Comparison of ENCODE assay signal across 13 mouse cellular contexts in the genomic region with DNA sequence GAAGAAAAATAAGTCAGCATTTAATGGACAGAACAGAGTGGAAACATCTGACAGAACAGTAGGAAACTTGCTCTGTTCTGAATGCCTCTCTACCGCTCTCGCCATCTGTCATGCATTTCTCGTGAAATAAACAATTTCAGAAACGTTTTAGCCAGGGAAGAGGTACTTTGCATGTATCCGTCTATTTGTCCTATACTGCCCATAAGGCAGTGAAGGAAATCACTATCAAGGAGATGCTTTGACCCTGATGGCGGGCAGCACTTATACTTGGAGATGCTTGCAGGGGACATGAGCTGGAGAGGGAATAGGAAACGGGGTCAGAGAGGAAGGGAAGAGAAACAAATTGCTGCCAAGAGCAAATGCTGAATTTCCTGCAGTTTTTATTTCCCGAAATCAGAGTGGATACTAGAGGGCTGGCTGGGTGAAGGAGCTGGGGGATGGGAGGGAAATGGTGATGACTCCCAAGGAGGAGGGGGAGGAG. TPM values are rescaled to one million over a fixed set of nuclear protein-coding genes. Genes with fewer than 3 reads are reported as not detected.
DNase-seq lines count a peak whose midpoint lies in the region; ATAC-seq and TF ChIP-seq lines count a peak whose summit lies in the region.
"Had no signal": no experiment of that assay in that cellular context is flagged by ENCODE, and none has a peak within 500 bp of the region (broad histone marks: within the 10 kb centered on the region; RNA-seq: fewer than 3 reads in every experiment).

No protein-coding gene starts in this region.

- no peak overlapping the region for H3K4me3 ChIP-seq in embryonic facial prominence, embryonic 12.5 days
- no peak overlapping the region for H3K4me3 ChIP-seq in embryonic facial prominence, embryonic 10.5 days
- H3K4me3 ChIP-seq in kidney, embryonic 15.5 days (replicated peaks): no peak overlapping the region
- no peak overlapping the region for H3K4me3 ChIP-seq in stomach, postnatal 0 days (ENCODE audit: low read depth, low read length)
- H3K4me3 ChIP-seq in midbrain, embryonic 11.5 days (ENCODE audit: low read depth, low read length): no peak overlapping the region
- H3K4me3 ChIP-seq: limb, embryonic 12.5 days; megakaryocyte, embryonic 14.5 days had no signal

- H3K9ac ChIP-seq in embryonic facial prominence, embryonic 12.5 days: no peak overlapping the region
- no peak overlapping the region for H3K9ac ChIP-seq in kidney, embryonic 15.5 days
- no peak overlapping the region for H3K9ac ChIP-seq in stomach, postnatal 0 days (ENCODE audit: low read length)
- no peak overlapping the region for H3K9ac ChIP-seq in midbrain, embryonic 11.5 days (ENCODE audit: low read length)
- H3K9ac ChIP-seq: limb, embryonic 12.5 days had no signal

- no peaks in the 10 kb centered on the region for H3K36me3 ChIP-seq in embryonic facial prominence, embryonic 12.5 days
- no peaks in the 10 kb centered on the region for H3K36me3 ChIP-seq in embryonic facial prominence, embryonic 10.5 days (replicated peaks)
- no peaks in the 10 kb centered on the region for H3K36me3 ChIP-seq in kidney, embryonic 15.5 days
- no peaks in the 10 kb centered on the region for H3K36me3 ChIP-seq in stomach, postnatal 0 days (ENCODE audit: control insufficient read depth, insufficient read depth, low read length)
- H3K36me3 ChIP-seq in midbrain, embryonic 11.5 days (ENCODE audit: control insufficient read depth, insufficient read depth, low read length): no peaks in the 10 kb centered on the region
- H3K36me3 ChIP-seq: limb, embryonic 12.5 days had no signal

- no peaks in the 10 kb centered on the region for H3K9me3 ChIP-seq in embryonic facial prominence, embryonic 12.5 days
- peaks cover 7% of the 10 kb centered on the region; the same call in 1 of the 2 replicates for H3K9me3 ChIP-seq in embryonic facial prominence, embryonic 10.5 days
- no peaks in the 10 kb centered on the region for H3K9me3 ChIP-seq in kidney, embryonic 15.5 days (replicated peaks)
- no peaks in the 10 kb centered on the region for H3K9me3 ChIP-seq in stomach, postnatal 0 days (ENCODE audit: control insufficient read depth, low read length)
- H3K9me3 ChIP-seq in midbrain, embryonic 11.5 days (ENCODE audit: control insufficient read depth, low read length): no peaks in the 10 kb centered on the region; the same call in 1 of the 2 replicates
- H3K9me3 ChIP-seq: limb, embryonic 12.5 days had no signal

- no peaks in the 10 kb centered on the region for H3K27me3 ChIP-seq in embryonic facial prominence, embryonic 12.5 days
- H3K27me3 ChIP-seq in embryonic facial prominence, embryonic 10.5 days (replicated peaks; ENCODE audit: low read depth, poor library complexity, severe bottlenecking): no peaks in the 10 kb centered on the region
- no peaks in the 10 kb centered on the region for H3K27me3 ChIP-seq in kidney, embryonic 15.5 days
- H3K27me3 ChIP-seq in stomach, postnatal 0 days (ENCODE audit: control insufficient read depth, insufficient read depth, low read length): no peaks in the 10 kb centered on the region
- H3K27me3 ChIP-seq in midbrain, embryonic 11.5 days (ENCODE audit: control insufficient read depth, insufficient read depth, low read length): no peaks in the 10 kb centered on the region
- H3K27me3 ChIP-seq: limb, embryonic 12.5 days; megakaryocyte, embryonic 14.5 days had no signal

- TF ChIP-seq EP300 in stomach, postnatal 0 days (optimal IDR thresholded peaks at IDR 0.05): no peak

- H3K4me2 ChIP-seq in embryonic facial prominence, embryonic 12.5 days (replicated peaks): 0 out of 2 replicates have a peak overlapping the region, but pooled peaks have one; percentile 9
- no peak overlapping the region for H3K4me2 ChIP-seq in kidney, embryonic 15.5 days
- H3K4me2 ChIP-seq in stomach, postnatal 0 days (replicated peaks; ENCODE audit: low read depth): 0 out of 2 replicates have a peak overlapping the region, but pooled peaks have one; percentile 14
- H3K4me2 ChIP-seq in midbrain, embryonic 11.5 days: no peak overlapping the region
- H3K4me2 ChIP-seq: limb, embryonic 12.5 days had no signal

- H3K27ac ChIP-seq in embryonic facial prominence, embryonic 12.5 days: no peak overlapping the region
- no peak overlapping the region for H3K27ac ChIP-seq in embryonic facial prominence, embryonic 10.5 days (replicated peaks)
- peak overlapping the region; percentile 56 for H3K27ac ChIP-seq in kidney, embryonic 15.5 days
- no peak overlapping the region for H3K27ac ChIP-seq in stomach, postnatal 0 days (replicated peaks)
- H3K27ac ChIP-seq in midbrain, embryonic 11.5 days (ENCODE audit: low read depth, low read length): no peak overlapping the region
- H3K27ac ChIP-seq: limb, embryonic 12.5 days had no signal

- WGBS in embryonic facial prominence, embryonic 12.5 days: 50% methylated on average over 8 of the region's 8 CpGs
- 76% methylated on average over 8 of the region's 8 CpGs for WGBS in embryonic facial prominence, embryonic 10.5 days
- 53% methylated on average over 8 of the region's 8 CpGs for WGBS in kidney, embryonic 15.5 days
- 48% methylated on average over 8 of the region's 8 CpGs for WGBS in stomach, postnatal 0 days
- 74% methylated on average over 8 of the region's 8 CpGs for WGBS in midbrain, embryonic 11.5 days

- H3K4me1 ChIP-seq in embryonic facial prominence, embryonic 12.5 days: no peaks in the 10 kb centered on the region
- no peaks in the 10 kb centered on the region for H3K4me1 ChIP-seq in embryonic facial prominence, embryonic 10.5 days
- peaks cover 5% of the 10 kb centered on the region; the same call in 1 of the 2 replicates for H3K4me1 ChIP-seq in kidney, embryonic 15.5 days
- no peaks in the 10 kb centered on the region for H3K4me1 ChIP-seq in stomach, postnatal 0 days (replicated peaks; ENCODE audit: control insufficient read depth, insufficient read depth)
- H3K4me1 ChIP-seq in midbrain, embryonic 11.5 days (ENCODE audit: control insufficient read depth, insufficient read depth, low read length): no peaks in the 10 kb centered on the region
- H3K4me1 ChIP-seq: limb, embryonic 12.5 days; megakaryocyte, embryonic 14.5 days had no signal

- DNase-seq in embryonic facial prominence, embryonic 10.5 days (ENCODE audit: low spot score): no peak
- no peak for DNase-seq in kidney, adult 8-10 months
- DNase-seq in right cerebral cortex, adult 2 months (ENCODE audit: low spot score in 2 of 2): peak; percentile 10 to 20
- no peak for DNase-seq in right cerebral cortex, postnatal 4 days
- DNase-seq in stomach, postnatal 0 days (ENCODE audit: low spot score): no peak
- no peak for DNase-seq in midbrain, embryonic 11.5 days (ENCODE audit: low spot score, missing footprints)
- DNase-seq: adrenal gland, postnatal 36 days; lung, adult 18-20 months; thymus, postnatal 36 days had no signal

- no peak for TF ChIP-seq CTCF in stomach, postnatal 0 days (IDR thresholded peaks at IDR 0.05; ENCODE audit: low read depth)

- ATAC-seq in embryonic facial prominence, embryonic 12.5 days (ENCODE audit: insufficient number of reproducible peaks, insufficient read depth, low FRiP score, low TSS enrichment): no peak
- ATAC-seq in kidney, embryonic 15.5 days (replicated peaks; ENCODE audit: low FRiP score): no peak
- ATAC-seq in stomach, postnatal 0 days (ENCODE audit: low FRiP score, low TSS enrichment): no peak
- no peak for ATAC-seq in midbrain, embryonic 11.5 days (ENCODE audit: low FRiP score)

RNA-seq across cellular contexts. Expression of gene Aig1, which starts 37.5 kb away (rescaled TPM):
- 28.4 and 29.1 TPM in 2 replicates for polyA plus RNA-seq in embryonic facial prominence, embryonic 12.5 days (2016; fragmentation: Nextera tagmentation; extraction: Ambion mirVana)
- 21.9 and 24.2 TPM in 2 replicates for polyA plus RNA-seq in embryonic facial prominence, embryonic 10.5 days (2016; fragmentation: Nextera tagmentation; extraction: Ambion mirVana)
- polyA plus RNA-seq in kidney, embryonic 15.5 days (2015; fragmentation: Nextera tagmentation; extraction: Ambion mirVana): 45.9 and 46.1 TPM in 2 replicates
- polyA plus RNA-seq in stomach, postnatal 0 days (2015; fragmentation: Nextera tagmentation; extraction: Ambion mirVana): 33.3 and 36.9 TPM in 2 replicates
- 27.4 and 28.2 TPM in 2 replicates for polyA plus RNA-seq in midbrain, embryonic 11.5 days (2014; fragmentation: Nextera tagmentation; extraction: Ambion mirVana)

RNA-seq across cellular contexts. Expression of gene Hivep2, which starts 59.6 kb away (rescaled TPM):
- 4.8 and 5.5 TPM in 2 replicates for polyA plus RNA-seq in embryonic facial prominence, embryonic 12.5 days (2016; fragmentation: Nextera tagmentation; extraction: Ambion mirVana)
- polyA plus RNA-seq in embryonic facial prominence, embryonic 10.5 days (2016; fragmentation: Nextera tagmentation; extraction: Ambion mirVana): 1.7 and 1.9 TPM in 2 replicates
- polyA plus RNA-seq in kidney, embryonic 15.5 days (2015; fragmentation: Nextera tagmentation; extraction: Ambion mirVana): 4.6 and 5.9 TPM in 2 replicates
- polyA plus RNA-seq in stomach, postnatal 0 days (2015; fragmentation: Nextera tagmentation; extraction: Ambion mirVana): 2.9 and 3.1 TPM in 2 replicates
- polyA plus RNA-seq in midbrain, embryonic 11.5 days (2014; fragmentation: Nextera tagmentation; extraction: Ambion mirVana): 5.4 and 6.5 TPM in 2 replicates

Comparison
In these comparisons a context has a peak if more than half of its experiments do, and no peak if none do; other contexts are left out.
1. DNase-seq: peak in right cerebral cortex, adult 2 months (2 of 2); none in embryonic facial prominence, embryonic 10.5 days (single experiment), kidney, adult 8-10 months (0 of 2), right cerebral cortex, postnatal 4 days (single experiment), stomach, postnatal 0 days (single experiment) and midbrain, embryonic 11.5 days (single experiment).
2. H3K4me2 ChIP-seq: peak in embryonic facial prominence, embryonic 12.5 days (single experiment) and stomach, postnatal 0 days (single experiment); none in kidney, embryonic 15.5 days (single experiment) and midbrain, embryonic 11.5 days (single experiment).